Mouse (Mus musculus): ENCODE measurements around the gene Cep162. TPM values are rescaled to one million over a fixed set of nuclear protein-coding genes. Genes with fewer than 3 reads are reported as not detected.

Gene Cep162
- polyA plus RNA-seq, 1 experiment from 2014 or later = 4.1 TPM

GRCm38 (mm10) chr9:87202431-87202830 is 52.9 kb downstream of the Cep162 start:
- no peak overlapping the region for H3K4me3 ChIP-seq (ENCODE audit: low read length)
- no peaks in the 10 kb centered on the region for H3K9me3 ChIP-seq (replicated peaks; ENCODE audit: control insufficient read depth, low read length)
- ATAC-seq (replicated peaks; ENCODE audit: extremely low read depth, insufficient read depth, low FRiP score) = no peak
- H3K9ac ChIP-seq (ENCODE audit: low read length) = no peak overlapping the region
- H3K4me1 ChIP-seq (ENCODE audit: control insufficient read depth, insufficient read depth, low read length) = no peaks in the 10 kb centered on the region
- no peak overlapping the region for H3K27ac ChIP-seq (ENCODE audit: low read length)
- H3K4me2 ChIP-seq (ENCODE audit: low read depth, low read length) = no peak overlapping the region
- 90% methylated on average over 6 of the region's 6 CpGs for WGBS
- peaks cover 18% of the 10 kb centered on the region for H3K36me3 ChIP-seq (ENCODE audit: control insufficient read depth, insufficient read depth)
- H3K27me3 ChIP-seq (ENCODE audit: control insufficient read depth, insufficient read depth, low read length) = no peaks in the 10 kb centered on the region

GRCm38 (mm10) chr9:87200919-87201318 is 54.4 kb downstream of the Cep162 start:
- no peak overlapping the region for H3K4me3 ChIP-seq (ENCODE audit: low read length)
- peaks cover 12% of the 10 kb centered on the region for H3K36me3 ChIP-seq (ENCODE audit: control insufficient read depth, insufficient read depth)
- H3K9ac ChIP-seq (ENCODE audit: low read length) = no peak overlapping the region
- no peaks in the 10 kb centered on the region for H3K9me3 ChIP-seq (replicated peaks; ENCODE audit: control insufficient read depth, low read length)
- no peaks in the 10 kb centered on the region for H3K27me3 ChIP-seq (ENCODE audit: control insufficient read depth, insufficient read depth, low read length)
- no peak overlapping the region for H3K4me2 ChIP-seq (ENCODE audit: low read depth, low read length)
- ATAC-seq (replicated peaks; ENCODE audit: extremely low read depth, insufficient read depth, low FRiP score) = no peak
- no peaks in the 10 kb centered on the region for H3K4me1 ChIP-seq (ENCODE audit: control insufficient read depth, insufficient read depth, low read length)
- WGBS = 93% methylated on average over 4 of the region's 4 CpGs
- H3K27ac ChIP-seq (ENCODE audit: low read length) = no peak overlapping the region

- Histone ChIP-seq H3K4me2 (ENCODE audit: low read depth, low read length) (no peak overlapping the region), H3K9me3 (replicated peaks; ENCODE audit: control insufficient read depth, low read length) (no peaks in the 10 kb centered on the region), H3K36me3 (ENCODE audit: control insufficient read depth, insufficient read depth) (peaks cover 12% of the 10 kb centered on the region), H3K4me3 (ENCODE audit: low read length) (no peak overlapping the region), H3K9ac (ENCODE audit: low read length) (no peak overlapping the region), H3K27me3 (ENCODE audit: control insufficient read depth, insufficient read depth, low read length) (no peaks in the 10 kb centered on the region), H3K27ac (ENCODE audit: low read length) (no peak overlapping the region), H3K4me1 (ENCODE audit: control insufficient read depth, insufficient read depth, low read length) (no peaks in the 10 kb centered on the region)
- ATAC-seq (replicated peaks; ENCODE audit: extremely low read depth, insufficient read depth, low FRiP score) = no peak
- 87% methylated on average over 5 of the region's 5 CpGs for WGBS
Measured at GRCm38 (mm10) chr9:87200426-87200825, 54.9 kb downstream of the Cep162 start.

GRCm38 (mm10) chr9:87198036-87198435 is 57.3 kb downstream of the Cep162 start:
- Histone ChIP-seq H3K36me3 (ENCODE audit: control insufficient read depth, insufficient read depth) (peaks cover 7% of the 10 kb centered on the region), H3K4me1 (ENCODE audit: control insufficient read depth, insufficient read depth, low read length) (no peaks in the 10 kb centered on the region), H3K9me3 (replicated peaks; ENCODE audit: control insufficient read depth, low read length) (no peaks in the 10 kb centered on the region), H3K27ac (ENCODE audit: low read length) (no peak overlapping the region), H3K27me3 (ENCODE audit: control insufficient read depth, insufficient read depth, low read length) (no peaks in the 10 kb centered on the region), H3K9ac (ENCODE audit: low read length) (no peak overlapping the region), H3K4me3 (ENCODE audit: low read length) (no peak overlapping the region), H3K4me2 (ENCODE audit: low read depth, low read length) (no peak overlapping the region)
- 86% methylated on average over 6 of the region's 6 CpGs for WGBS
- no peak for ATAC-seq (replicated peaks; ENCODE audit: extremely low read depth, insufficient read depth, low FRiP score)

- WGBS = 65% methylated on average over 3 of the region's 3 CpGs
- no peak overlapping the region for H3K9ac ChIP-seq (ENCODE audit: low read length)
- peaks cover 12% of the 10 kb centered on the region for H3K36me3 ChIP-seq (ENCODE audit: control insufficient read depth, insufficient read depth)
- no peak for ATAC-seq (replicated peaks; ENCODE audit: extremely low read depth, insufficient read depth, low FRiP score)
- no peak overlapping the region for H3K4me3 ChIP-seq (ENCODE audit: low read length)
- H3K9me3 ChIP-seq (replicated peaks; ENCODE audit: control insufficient read depth, low read length) = no peaks in the 10 kb centered on the region
- H3K4me1 ChIP-seq (ENCODE audit: control insufficient read depth, insufficient read depth, low read length) = no peaks in the 10 kb centered on the region
- no peak overlapping the region for H3K27ac ChIP-seq (ENCODE audit: low read length)
- H3K27me3 ChIP-seq (ENCODE audit: control insufficient read depth, insufficient read depth, low read length) = no peaks in the 10 kb centered on the region
- H3K4me2 ChIP-seq (ENCODE audit: low read depth, low read length) = no peak overlapping the region
Measured at GRCm38 (mm10) chr9:87197277-87197676, 58.1 kb downstream of the Cep162 start.

- H3K4me2 ChIP-seq (ENCODE audit: low read depth, low read length) = no peak overlapping the region
- peaks cover 2% of the 10 kb centered on the region; the same call in 1 of the 2 replicates for H3K9me3 ChIP-seq (replicated peaks; ENCODE audit: control insufficient read depth, low read length)
- no peak overlapping the region for H3K27ac ChIP-seq (ENCODE audit: low read length)
- H3K36me3 ChIP-seq (ENCODE audit: control insufficient read depth, insufficient read depth) = peaks cover 25% of the 10 kb centered on the region
- H3K4me3 ChIP-seq (ENCODE audit: low read length) = no peak overlapping the region
- H3K4me1 ChIP-seq (ENCODE audit: control insufficient read depth, insufficient read depth, low read length) = no peaks in the 10 kb centered on the region
- ATAC-seq (replicated peaks; ENCODE audit: extremely low read depth, insufficient read depth, low FRiP score) = no peak
- H3K27me3 ChIP-seq (ENCODE audit: control insufficient read depth, insufficient read depth, low read length) = no peaks in the 10 kb centered on the region
- WGBS = 88% methylated on average over 1 of the region's 1 CpGs
- H3K9ac ChIP-seq (ENCODE audit: low read length) = no peak overlapping the region
Measured at GRCm38 (mm10) chr9:87193721-87194120, 61.6 kb downstream of the Cep162 start.

- Histone ChIP-seq H3K4me2 (ENCODE audit: low read depth, low read length) (no peak overlapping the region), H3K27me3 (ENCODE audit: control insufficient read depth, insufficient read depth, low read length) (no peaks in the 10 kb centered on the region), H3K9me3 (replicated peaks; ENCODE audit: control insufficient read depth, low read length) (peaks cover 2% of the 10 kb centered on the region; the same call in 1 of the 2 replicates), H3K36me3 (ENCODE audit: control insufficient read depth, insufficient read depth) (peaks cover 13% of the 10 kb centered on the region), H3K4me3 (ENCODE audit: low read length) (no peak overlapping the region), H3K4me1 (ENCODE audit: control insufficient read depth, insufficient read depth, low read length) (no peaks in the 10 kb centered on the region), H3K9ac (ENCODE audit: low read length) (no peak overlapping the region), H3K27ac (ENCODE audit: low read length) (no peak overlapping the region)
- no peak for ATAC-seq (replicated peaks; ENCODE audit: extremely low read depth, insufficient read depth, low FRiP score)
- 81% methylated on average over 4 of the region's 4 CpGs for WGBS
Measured at GRCm38 (mm10) chr9:87187336-87187735, 68.0 kb downstream of the Cep162 start.

GRCm38 (mm10) chr9:87182231-87182630 is 73.1 kb downstream of the Cep162 start:
- Histone ChIP-seq H3K27me3 (ENCODE audit: control insufficient read depth, insufficient read depth, low read length) (no peaks in the 10 kb centered on the region), H3K36me3 (ENCODE audit: control insufficient read depth, insufficient read depth) (no peaks in the 10 kb centered on the region), H3K4me2 (ENCODE audit: low read depth, low read length) (no peak overlapping the region), H3K4me1 (ENCODE audit: control insufficient read depth, insufficient read depth, low read length) (no peaks in the 10 kb centered on the region), H3K4me3 (ENCODE audit: low read length) (no peak overlapping the region), H3K9me3 (replicated peaks; ENCODE audit: control insufficient read depth, low read length) (no peaks in the 10 kb centered on the region), H3K27ac (ENCODE audit: low read length) (no peak overlapping the region), H3K9ac (ENCODE audit: low read length) (no peak overlapping the region)
- 83% methylated on average over 10 of the region's 10 CpGs for WGBS
- ATAC-seq (replicated peaks; ENCODE audit: extremely low read depth, insufficient read depth, low FRiP score) = no peak

- no peaks in the 10 kb centered on the region for H3K9me3 ChIP-seq (replicated peaks; ENCODE audit: control insufficient read depth, low read length)
- 49% methylated on average over 7 of the region's 7 CpGs for WGBS
- H3K27me3 ChIP-seq (ENCODE audit: control insufficient read depth, insufficient read depth, low read length) = no peaks in the 10 kb centered on the region
- ATAC-seq (replicated peaks; ENCODE audit: extremely low read depth, insufficient read depth, low FRiP score) = no peak
- no peak overlapping the region for H3K4me2 ChIP-seq (ENCODE audit: low read depth, low read length)
- H3K4me3 ChIP-seq (ENCODE audit: low read length) = no peak overlapping the region
- H3K36me3 ChIP-seq (ENCODE audit: control insufficient read depth, insufficient read depth) = no peaks in the 10 kb centered on the region
- no peak overlapping the region for H3K27ac ChIP-seq (ENCODE audit: low read length)
- H3K9ac ChIP-seq (ENCODE audit: low read length) = no peak overlapping the region
- H3K4me1 ChIP-seq (ENCODE audit: control insufficient read depth, insufficient read depth, low read length) = no peaks in the 10 kb centered on the region
Measured at GRCm38 (mm10) chr9:87178534-87178933, 76.8 kb downstream of the Cep162 start.

GRCm38 (mm10) chr9:87171517-87171916 is 83.8 kb downstream of the Cep162 start:
- no peak overlapping the region for H3K4me3 ChIP-seq (ENCODE audit: low read length)
- H3K4me2 ChIP-seq (ENCODE audit: low read depth, low read length) = no peak overlapping the region
- H3K9me3 ChIP-seq (replicated peaks; ENCODE audit: control insufficient read depth, low read length) = no peaks in the 10 kb centered on the region
- no peak overlapping the region for H3K27ac ChIP-seq (ENCODE audit: low read length)
- no peaks in the 10 kb centered on the region for H3K4me1 ChIP-seq (ENCODE audit: control insufficient read depth, insufficient read depth, low read length)
- H3K9ac ChIP-seq (ENCODE audit: low read length) = no peak overlapping the region
- H3K36me3 ChIP-seq (ENCODE audit: control insufficient read depth, insufficient read depth) = no peaks in the 10 kb centered on the region
- WGBS = 66% methylated on average over 3 of the region's 3 CpGs
- H3K27me3 ChIP-seq (ENCODE audit: control insufficient read depth, insufficient read depth, low read length) = no peaks in the 10 kb centered on the region
- no peak for ATAC-seq (replicated peaks; ENCODE audit: extremely low read depth, insufficient read depth, low FRiP score)
